Mouse (Mus musculus) embryo, embryonic 11.5 days (tissue): Measurements from ENCODE around the gene Mcm2.

Experiments used
- DNase-seq: peaks from one replicate; pipeline ENCODE4 v3.0.0-alpha.2; 2012; ENCODE audit warnings: low read depth, low spot score

Mcm2 gene

GRCm38 (mm10) chr6:88926870-88927269, 28.3 kb upstream of the Mcm2 start:
- DNase-seq: no peak

- DNase-seq: no peak
Observed at GRCm38 (mm10) chr6:88925640-88926205, 27.1 kb upstream of the Mcm2 start.

GRCm38 (mm10) chr6:88924502-88925275, 26.1 kb upstream of the Mcm2 start:
- DNase-seq: no peak

GRCm38 (mm10) chr6:88918802-88919201, 20.2 kb upstream of the Mcm2 start:
- DNase-seq: no peak

- DNase-seq: no peak
Observed at GRCm38 (mm10) chr6:88916153-88916552, 17.6 kb upstream of the Mcm2 start.

GRCm38 (mm10) chr6:88915510-88915909, 16.9 kb upstream of the Mcm2 start:
- no peak for DNase-seq

GRCm38 (mm10) chr6:88914799-88915198, 16.2 kb upstream of the Mcm2 start:
- no peak for DNase-seq

- DNase-seq: no peak
Observed at GRCm38 (mm10) chr6:88913440-88913839, 14.9 kb upstream of the Mcm2 start.

- DNase-seq: no peak
Observed at GRCm38 (mm10) chr6:88913022-88913421, 14.4 kb upstream of the Mcm2 start.

- no peak for DNase-seq
Observed at GRCm38 (mm10) chr6:88909151-88909550, 10.6 kb upstream of the Mcm2 start.

- peak; percentile 54 for DNase-seq
Observed at GRCm38 (mm10) chr6:88906369-88907108, 8.0 kb upstream of the Mcm2 start.

- DNase-seq: no peak
Observed at GRCm38 (mm10) chr6:88905042-88905441, 6.5 kb upstream of the Mcm2 start.

GRCm38 (mm10) chr6:88904456-88904974, 5.9 kb upstream of the Mcm2 start:
- DNase-seq: no peak

- DNase-seq: no peak
Observed at GRCm38 (mm10) chr6:88903708-88904107, 5.1 kb upstream of the Mcm2 start.

GRCm38 (mm10) chr6:88901947-88902820, 3.6 kb upstream of the Mcm2 start, which contains the start of gene Tpra1:
TSS of gene Tpra1 (plus strand) at chr6:88902251.
- peak; percentile 88 for DNase-seq

- DNase-seq: no peak
Observed at GRCm38 (mm10) chr6:88901471-88901870, 2.9 kb upstream of the Mcm2 start.

- DNase-seq: no peak
Observed at GRCm38 (mm10) chr6:88899628-88900027, 1.0 kb upstream of the Mcm2 start.

GRCm38 (mm10) chr6:88899086-88899485, 506 bp upstream of the Mcm2 start:
- DNase-seq: no peak

- DNase-seq: no peak
Observed at GRCm38 (mm10) chr6:88897246-88897645, 1.3 kb downstream of the Mcm2 start.

GRCm38 (mm10) chr6:88895943-88896342, 2.6 kb downstream of the Mcm2 start:
- DNase-seq: no peak

- DNase-seq: no peak
Observed at GRCm38 (mm10) chr6:88893559-88893958, 5.0 kb downstream of the Mcm2 start.
